Mouse (Mus musculus) thymus, postnatal 4 days (tissue): ENCODE results near the gene Tjap1.

Experiments
- DNase-seq: peaks from one replicate; pipeline ENCODE4 v3.0.0; 2021

Tjap1 gene

GRCm38 (mm10) chr17:46252571-46253451, 30.0 kb downstream of the Tjap1 start:
- DNase-seq, result peak; percentile 65

- DNase-seq, result peak; percentile 52
Measured at GRCm38 (mm10) chr17:46251174-46251573, 31.7 kb downstream of the Tjap1 start.

GRCm38 (mm10) chr17:46248189-46248522, 34.7 kb downstream of the Tjap1 start:
- no peak for DNase-seq

GRCm38 (mm10) chr17:46247512-46248188, 35.2 kb downstream of the Tjap1 start, which contains the start of the genes Polr1c and Yipf3:
TSS of gene Polr1c (minus strand) at chr17:46248054.
TSS of gene Yipf3 (plus strand) at chr17:46248080.
- peak; percentile 95 for DNase-seq

- DNase-seq, result no peak
Measured at GRCm38 (mm10) chr17:46244579-46244978, 38.2 kb downstream of the Tjap1 start.

- no peak for DNase-seq
Measured at GRCm38 (mm10) chr17:46243624-46244023, 39.2 kb downstream of the Tjap1 start.

- no peak for DNase-seq
Measured at GRCm38 (mm10) chr17:46242993-46243392, 39.8 kb downstream of the Tjap1 start.

- DNase-seq, result no peak
Measured at GRCm38 (mm10) chr17:46242274-46242673, 40.6 kb downstream of the Tjap1 start.

GRCm38 (mm10) chr17:46241471-46241870, 41.4 kb downstream of the Tjap1 start:
- DNase-seq, result no peak

- no peak for DNase-seq
Measured at GRCm38 (mm10) chr17:46239516-46240114, 43.2 kb downstream of the Tjap1 start.

GRCm38 (mm10) chr17:46237480-46237879, 45.3 kb downstream of the Tjap1 start:
- DNase-seq, result no peak

- no peak for DNase-seq
Measured at GRCm38 (mm10) chr17:46237079-46237478, 45.7 kb downstream of the Tjap1 start.

- no peak for DNase-seq
Measured at GRCm38 (mm10) chr17:46236067-46236466, 46.8 kb downstream of the Tjap1 start.

GRCm38 (mm10) chr17:46227576-46227975, 55.2 kb downstream of the Tjap1 start:
- DNase-seq, result no peak

- no peak for DNase-seq
Measured at GRCm38 (mm10) chr17:46221601-46222000, 61.2 kb downstream of the Tjap1 start.

GRCm38 (mm10) chr17:46210550-46210949, 72.3 kb downstream of the Tjap1 start:
- no peak for DNase-seq
